Mouse (Mus musculus): Measurements from ENCODE around the gene Stx18.

DNA sequence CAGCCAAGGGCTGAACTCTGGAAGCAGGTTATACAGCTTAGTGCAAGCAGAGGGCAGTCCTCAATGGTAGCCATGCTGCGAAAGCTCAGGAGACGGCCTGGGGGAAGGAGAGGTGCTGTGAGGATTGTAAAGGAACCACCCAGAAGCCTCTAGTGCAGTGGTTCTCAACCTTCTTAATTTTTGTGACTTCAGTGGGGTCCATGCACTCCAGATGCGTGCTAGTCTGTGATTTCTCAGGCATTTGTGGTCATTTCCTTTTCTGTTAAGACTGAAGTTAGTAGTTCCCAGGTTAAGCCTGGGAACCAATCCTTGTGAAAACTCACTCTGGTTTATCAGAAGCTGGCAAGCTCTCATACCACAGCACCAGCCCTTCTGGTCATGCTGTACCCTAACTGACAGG is 51.6 kb downstream of the Stx18 start:
- TF ChIP-seq CTCF (IDR thresholded peaks at IDR 0.05; ENCODE audit: borderline replicate concordance, insufficient read depth, low read depth, low read length) (no peak), POLR2A (IDR thresholded peaks at IDR 0.05; ENCODE audit: borderline replicate concordance, insufficient read depth, low read length) (no peak)

Measured in cerebellum, adult 2 months (tissue).